Mouse (Mus musculus): ENCODE results near the gene Rasgef1b.

Rasgef1b gene

DNA sequence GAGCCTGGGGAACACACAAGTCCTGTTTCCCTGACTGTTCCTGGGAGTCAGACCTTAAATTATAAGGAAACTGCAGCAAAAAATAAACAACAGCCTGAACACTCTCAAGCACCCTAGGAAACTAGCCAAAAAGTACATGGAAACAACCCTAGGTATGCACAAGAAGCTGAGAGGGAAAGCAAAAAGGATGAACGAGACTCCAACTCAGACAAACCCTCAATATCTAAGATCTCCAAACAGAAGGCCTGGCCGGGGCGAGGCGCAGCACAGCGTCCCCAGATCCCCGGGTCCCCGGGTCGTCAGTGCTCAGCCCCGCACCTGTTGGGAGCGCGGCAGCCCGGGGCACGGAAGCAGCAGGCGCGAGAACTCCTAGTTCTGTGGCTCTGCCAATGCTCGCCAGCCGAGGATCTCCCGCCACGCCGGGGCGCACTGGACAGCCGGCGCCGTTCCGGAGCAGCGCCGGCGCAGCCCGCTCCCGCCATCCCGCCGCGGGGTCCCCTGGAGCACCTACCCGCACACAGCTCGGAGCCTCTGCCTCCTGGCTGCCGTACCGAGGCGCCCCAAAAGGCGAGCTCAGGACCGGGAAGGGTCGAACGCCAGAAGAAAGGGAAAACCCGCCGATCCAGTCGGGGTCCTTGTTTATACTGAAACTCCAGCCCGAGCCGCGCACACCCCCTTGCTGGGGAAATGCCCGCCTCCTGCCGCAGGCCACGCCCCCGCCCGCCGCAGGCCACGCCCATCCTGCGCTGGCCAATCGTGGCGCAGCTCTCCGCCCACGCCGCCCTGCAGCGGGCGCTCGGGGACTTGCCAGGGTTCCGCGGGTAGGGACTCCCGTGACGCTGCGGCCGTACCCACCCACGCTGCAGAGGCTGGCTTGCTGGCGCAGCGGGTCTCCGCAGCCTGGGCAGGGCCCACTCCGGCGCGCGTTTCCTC lies 476.4 kb downstream of the Rasgef1b start:
- DNase-seq (ENCODE audit: low read depth, low spot score), result peak; percentile 98

DNA sequence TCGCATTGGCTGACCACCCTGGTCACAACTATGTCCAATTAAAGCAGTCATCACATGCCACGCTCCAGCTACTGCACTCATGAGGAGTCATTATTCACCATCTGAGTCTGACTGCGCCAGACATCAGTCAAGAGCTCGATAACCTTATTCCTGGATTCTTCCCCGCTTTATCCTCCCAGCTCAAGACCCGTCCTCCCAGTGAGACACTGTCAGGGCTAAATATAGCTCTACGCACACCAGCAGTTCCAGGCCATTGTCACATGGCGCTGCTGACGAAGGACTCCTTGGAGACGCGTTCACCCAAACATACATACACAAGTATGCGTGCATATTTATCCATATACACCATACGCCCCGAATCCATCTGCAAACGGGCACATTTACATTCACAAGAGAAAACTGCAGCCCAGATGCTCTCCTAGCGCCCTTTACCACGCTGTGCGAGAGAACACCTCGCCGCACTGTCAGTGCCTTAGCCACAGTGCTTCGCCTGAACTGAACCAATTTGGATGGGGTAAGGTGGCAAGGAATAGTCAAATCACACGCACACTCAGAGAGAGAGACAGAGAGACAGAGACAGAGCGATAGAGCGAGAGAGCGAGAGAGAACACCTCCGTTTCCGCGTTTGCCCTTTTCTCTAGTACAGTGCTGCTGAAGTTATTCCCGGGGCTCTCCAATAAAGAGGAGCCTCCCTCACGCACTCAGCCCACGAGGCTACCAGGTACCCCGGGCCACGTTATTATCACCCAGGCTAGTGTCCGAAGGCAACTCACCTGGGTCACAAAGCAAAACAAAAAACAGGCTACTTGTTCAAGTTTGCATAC lies 477.3 kb downstream of the Rasgef1b start:
- DNase-seq (ENCODE audit: low read depth, low spot score), result peak; percentile 38

GRCm38 (mm10) chr5:99250820-99251219 lies 478.0 kb downstream of the Rasgef1b start:
- no peak for DNase-seq (ENCODE audit: low read depth, low spot score)

GRCm38 (mm10) chr5:99248501-99248900 lies 480.4 kb downstream of the Rasgef1b start:
- peak; percentile 94 for DNase-seq (ENCODE audit: low read depth, low spot score)

DNA sequence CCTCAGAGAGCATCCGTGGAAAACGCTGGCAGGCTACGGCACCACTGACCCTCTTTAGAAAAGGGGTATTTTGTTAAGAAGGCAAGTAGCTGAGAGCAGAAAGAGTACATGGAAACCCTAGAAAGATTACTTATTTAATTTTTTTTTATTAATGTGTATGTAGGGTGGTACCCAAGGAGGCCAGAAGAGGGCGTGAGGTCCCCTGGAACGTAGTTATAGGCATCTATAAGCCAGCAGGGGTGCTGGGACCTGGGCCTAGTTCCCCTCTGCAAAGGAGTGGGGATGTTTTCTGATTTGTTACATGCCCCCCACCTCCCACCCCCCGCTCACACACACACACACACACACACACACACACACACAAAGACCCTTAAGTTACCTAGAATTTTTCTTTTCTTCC lies 480.9 kb downstream of the Rasgef1b start:
- peak; percentile 62 for DNase-seq (ENCODE audit: low read depth, low spot score)

- DNase-seq (ENCODE audit: low read depth, low spot score), result no peak
These were observed 481.4 kb downstream of the Rasgef1b start for GRCm38 (mm10) chr5:99247441-99247840.

GRCm38 (mm10) chr5:99246972-99247371 lies 481.9 kb downstream of the Rasgef1b start:
- DNase-seq (ENCODE audit: low read depth, low spot score), result no peak

- no peak for DNase-seq (ENCODE audit: low read depth, low spot score)
These were observed 486.7 kb downstream of the Rasgef1b start for GRCm38 (mm10) chr5:99241988-99242740.

DNA sequence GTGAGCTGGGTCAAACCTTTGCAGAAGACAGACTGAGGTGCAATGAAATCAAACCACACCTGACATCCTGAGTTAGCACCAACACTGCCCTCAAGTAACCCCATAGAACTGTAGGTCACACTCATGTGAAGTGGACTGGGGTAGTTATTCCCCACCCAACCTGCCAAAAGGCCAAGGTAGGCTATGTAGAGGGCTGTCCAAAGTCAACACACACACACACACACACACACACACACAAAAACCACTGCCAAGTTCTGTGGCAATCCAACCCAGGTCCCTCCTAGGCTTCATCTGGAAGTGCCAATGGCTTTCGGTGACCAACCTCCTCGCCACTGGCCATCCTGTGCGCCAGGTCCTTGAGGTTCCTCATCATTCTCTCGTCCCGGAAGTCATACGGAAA lies 488.4 kb downstream of the Rasgef1b start:
- DNase-seq (ENCODE audit: low read depth, low spot score), result no peak

DNA sequence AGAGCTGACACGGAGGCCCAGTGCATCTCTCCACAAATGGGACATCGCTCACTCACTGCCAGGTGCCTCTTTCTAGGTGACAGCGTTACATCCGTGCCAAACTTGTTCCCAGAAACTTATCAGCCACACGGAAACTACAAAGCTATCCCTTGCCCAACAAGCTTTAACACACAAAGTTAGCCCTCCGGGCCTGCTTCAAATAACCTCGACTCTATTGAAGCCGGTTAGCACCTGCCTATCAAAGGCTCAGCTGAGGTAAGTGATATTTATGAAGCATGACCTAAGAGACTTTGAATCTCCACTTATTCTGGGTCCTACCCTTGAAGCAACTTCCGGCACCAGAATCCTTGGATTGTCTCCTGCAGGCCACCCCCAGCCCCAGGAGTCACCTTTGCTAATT lies 489.2 kb downstream of the Rasgef1b start:
- no peak for DNase-seq (ENCODE audit: low read depth, low spot score)

DNA sequence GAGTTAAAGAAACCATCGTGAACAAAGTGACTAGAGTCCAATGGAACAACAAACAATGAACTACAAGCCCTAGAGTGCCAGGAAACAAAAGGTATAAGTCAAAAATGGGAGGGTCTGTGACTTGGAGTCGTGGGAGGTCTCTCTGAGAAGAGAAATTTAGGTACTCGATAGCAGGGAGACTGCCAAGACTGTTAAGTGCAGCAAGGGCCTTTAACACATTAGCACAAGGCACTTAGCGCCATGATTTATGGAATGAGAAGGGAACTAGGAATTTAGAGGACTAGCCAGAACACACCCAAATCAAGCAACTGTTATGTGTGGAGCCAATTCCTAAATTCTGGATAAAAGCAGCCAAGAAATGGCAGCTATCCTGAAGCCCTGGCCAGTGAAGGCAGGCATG lies 490.7 kb downstream of the Rasgef1b start:
- DNase-seq (ENCODE audit: low read depth, low spot score), result no peak

- no peak for DNase-seq (ENCODE audit: low read depth, low spot score)
These were observed 491.7 kb downstream of the Rasgef1b start for GRCm38 (mm10) chr5:99236888-99237752.

DNA sequence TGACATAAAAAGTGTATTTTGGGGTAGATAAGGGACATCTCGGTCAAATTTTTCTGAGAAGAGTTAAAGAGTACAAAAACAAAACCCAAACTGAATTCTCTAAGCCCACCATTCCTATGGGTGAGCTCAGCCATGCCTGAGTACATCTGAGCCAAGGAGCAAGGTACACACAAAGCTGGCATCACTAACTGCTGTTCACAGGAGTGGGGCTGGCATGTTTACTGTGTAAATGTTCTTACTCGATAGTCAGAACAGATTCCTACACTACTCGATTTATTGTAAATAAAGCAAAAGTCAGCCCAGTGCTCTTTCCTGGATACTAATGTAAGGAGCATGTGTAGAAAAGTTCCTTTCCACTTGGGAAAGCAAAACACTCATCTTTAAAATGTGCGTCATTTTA lies 492.4 kb downstream of the Rasgef1b start:
- no peak for DNase-seq (ENCODE audit: low read depth, low spot score)

- no peak for DNase-seq (ENCODE audit: low read depth, low spot score)
These were observed 494.6 kb downstream of the Rasgef1b start for GRCm38 (mm10) chr5:99234275-99234674.

GRCm38 (mm10) chr5:99233176-99233575 lies 495.7 kb downstream of the Rasgef1b start:
- DNase-seq (ENCODE audit: low read depth, low spot score), result no peak

- no peak for DNase-seq (ENCODE audit: low read depth, low spot score)
These were observed 496.5 kb downstream of the Rasgef1b start for GRCm38 (mm10) chr5:99232410-99232809.

- no peak for DNase-seq (ENCODE audit: low read depth, low spot score)
These were observed 498.4 kb downstream of the Rasgef1b start for GRCm38 (mm10) chr5:99230476-99230875.

GRCm38 (mm10) chr5:99227361-99227760 lies 501.5 kb downstream of the Rasgef1b start:
- DNase-seq (ENCODE audit: low read depth, low spot score), result no peak

GRCm38 (mm10) chr5:99224571-99225011 lies 504.3 kb downstream of the Rasgef1b start:
- DNase-seq (ENCODE audit: low read depth, low spot score), result no peak

GRCm38 (mm10) chr5:99223869-99224498 lies 504.9 kb downstream of the Rasgef1b start:
- DNase-seq (ENCODE audit: low read depth, low spot score), result no peak

Data from CD4-positive, CD25-positive, alpha-beta regulatory T cell, adult 2 months (primary cell).